Mouse (Mus musculus): Measurements from ENCODE around the gene Eml1.

GRCm38 (mm10) chr12:108422495-108422857, 51.7 kb downstream of the Eml1 start:
- no peak for TF ChIP-seq POLR2A (IDR thresholded peaks at IDR 0.05; ENCODE audit: borderline replicate concordance, extremely low read depth, low read depth, low read length)
- 0 out of 2 replicates have a peak, but pooled peaks have one; percentile 14 for TF ChIP-seq CTCF (IDR thresholded peaks at IDR 0.05; ENCODE audit: insufficient read depth, low read length)

Measured in lung, adult 2 months (tissue).